Mouse (Mus musculus): ENCODE measurements at regions not wholly inside any gene's neighbourhood (a gene's known extent, or its start where the extent isn't known, plus 50 kb on each side); places are given as distances from the start of the nearest gene placed in this dataset.

GRCm38 (mm10) chr3:37789143-37789697 is 64.9 kb upstream of the Gm5148 start:
- TF ChIP-seq POLR2A (IDR thresholded peaks at IDR 0.05; ENCODE audit: low read depth, low read length) (no peak), CTCF (IDR thresholded peaks at IDR 0.05; ENCODE audit: extremely low read depth, insufficient read length, insufficient replicate concordance, low read depth, low read length) (peak; percentile 4; the same call in 1 of the 2 replicates)
